Mouse (Mus musculus) liver, embryonic 16.5 days (tissue): ENCODE results near the gene Ifi208. TPM values are rescaled to one million over a fixed set of nuclear protein-coding genes. Genes with fewer than 3 reads are reported as not detected.
"Not testable (repeated sequence)": the region's sequence is repeated elsewhere in the genome, so short reads cannot be mapped to it uniquely, and the experiment has no call there.

ENCODE experiments used
- ATAC-seq: fragments of 200-750 bp; cut with Nextera tagmentation; 2 replicates; pipeline ENCODE4 v1.8.0; 2017; ENCODE audit warnings: low read depth, mild to moderate bottlenecking, moderate number of reproducible peaks, moderate library complexity
- H3K27ac ChIP-seq: fragments of 300-500 bp; sonication (generic); 2 replicates; pipeline ENCODE4 v1.5.1; 2014; ENCODE audit warnings: mild to moderate bottlenecking, low read length
- H3K27me3 ChIP-seq: fragments of 300-500 bp; sonication (generic); 2 replicates; pipeline ENCODE4 v1.6.1; 2014; ENCODE audit warnings: low read depth, low read length, mixed read lengths; ENCODE audit not compliant: control insufficient read depth, insufficient read depth
- H3K36me3 ChIP-seq: fragments of 300-500 bp; sonication (generic); 2 replicates; pipeline ENCODE4 v1.6.1; 2014; ENCODE audit warnings: mild to moderate bottlenecking; ENCODE audit not compliant: control insufficient read depth, insufficient read depth
- H3K4me1 ChIP-seq: fragments of 300-500 bp; sonication (generic); 2 replicates; pipeline ENCODE4 v1.6.1; 2014; ENCODE audit warnings: low read depth, low read length, mixed read lengths; ENCODE audit not compliant: control insufficient read depth
- H3K4me2 ChIP-seq: fragments of 300-500 bp; sonication (generic); 2 replicates; pipeline ENCODE4 v1.6.1; 2014; ENCODE audit warnings: low read depth, low read length, mixed read lengths
- H3K4me3 ChIP-seq: fragments of 300-500 bp; sonication (generic); 2 replicates; pipeline ENCODE4 v1.5.1; 2014; ENCODE audit warnings: low read depth, mild to moderate bottlenecking, low read length
- H3K9ac ChIP-seq: fragments of 300-500 bp; sonication (generic); 2 replicates; pipeline ENCODE4 v1.6.1; 2014; ENCODE audit warnings: low read depth, low read length
- H3K9me3 ChIP-seq: fragments of 300-500 bp; sonication (generic); replicated peaks from 2 replicates; pipeline ENCODE4 v1.6.1; 2016; ENCODE audit warnings: low read length; ENCODE audit not compliant: control insufficient read depth
- WGBS: fragments of 180-500 bp; shearing (Covaris S2); extraction: QIAGEN DNeasy Blood & Tissue Kit; methylation state at CpG from one replicate; pipeline ENCODE4 v1.1.7; 2014; ENCODE audit not compliant: insufficient replicate concordance; 5-methylcytosine and 5-hydroxymethylcytosine counted together
- polyA plus RNA-seq: library from polyadenylated mRNA; unstranded; fragments of >200 nt; fragmentation: Nextera tagmentation; extraction: Ambion mirVana; gene quantifications from 2 replicates; pipeline ENCODE4 v1.2.1, GENCODE M21; 2015

The Ifi208 gene
- not detected in 2 replicates for polyA plus RNA-seq

DNA sequence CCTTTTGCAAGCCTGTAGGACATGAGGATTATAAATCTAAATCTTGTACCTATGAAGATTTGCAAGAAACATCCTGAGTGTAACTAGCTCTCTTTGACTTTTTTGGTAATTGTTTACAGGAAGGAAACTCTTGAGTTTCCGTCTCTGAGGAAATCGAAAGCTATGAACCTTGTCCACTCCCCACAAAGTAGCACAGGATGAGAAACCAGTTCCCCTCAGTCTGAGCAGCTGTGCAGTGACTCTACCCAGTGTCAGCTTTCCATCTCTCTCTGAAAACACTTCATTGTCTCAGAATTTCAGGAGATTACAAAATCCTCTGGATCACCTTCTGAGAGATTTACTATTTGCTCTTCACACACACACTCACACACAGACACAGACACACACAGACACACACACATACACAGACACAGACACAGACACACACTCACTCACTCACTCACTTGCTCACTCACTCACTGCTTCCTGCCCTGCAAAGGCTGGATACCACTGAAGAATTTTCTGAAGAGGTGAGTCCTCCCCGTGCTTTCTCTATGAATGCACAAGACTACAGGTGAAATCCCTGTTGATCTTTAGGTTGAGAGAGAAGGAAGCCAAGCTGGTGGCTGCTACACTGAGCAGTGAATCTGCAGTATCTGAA, at the start of gene Ifi208:
TSS of gene Ifi208 (plus strand) at position 218 of the 640 bp plus-strand sequence.
- H3K4me3 ChIP-seq, H3K9me3 ChIP-seq, H3K27me3 ChIP-seq, H3K9ac ChIP-seq, ATAC-seq, H3K36me3 ChIP-seq, H3K4me1 ChIP-seq, H3K27ac ChIP-seq, H3K4me2 ChIP-seq: not testable (repeated sequence)
- 21% methylated on average over 3 of the region's 3 CpGs for WGBS

DNA sequence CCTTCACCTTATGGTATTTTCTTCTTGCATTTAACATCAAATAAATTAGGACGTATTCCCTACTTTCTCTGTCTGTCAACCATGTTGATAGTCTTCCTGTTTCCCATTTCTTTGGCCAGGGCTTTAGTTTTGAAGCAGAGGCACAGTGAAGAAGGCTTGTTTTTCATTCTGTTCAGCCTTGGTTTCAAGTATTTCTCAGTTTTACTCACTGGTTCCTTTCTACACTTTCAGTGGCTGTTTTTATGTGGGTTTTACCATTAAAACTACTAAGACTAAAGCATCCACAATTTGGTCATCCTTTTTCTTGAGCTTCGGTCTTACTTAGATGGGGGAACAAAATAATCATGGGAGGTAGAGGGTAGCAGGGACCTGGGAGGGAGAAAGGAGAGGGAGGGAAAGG, 49.4 kb upstream of the Ifi208 start:
- Histone ChIP-seq H3K36me3 (no peaks in the 10 kb centered on the region), H3K4me1 (no peaks in the 10 kb centered on the region), H3K9me3 (no peaks in the 10 kb centered on the region), H3K4me2 (no peak overlapping the region), H3K4me3 (no peak overlapping the region), H3K27ac (no peak overlapping the region), H3K9ac (no peak overlapping the region), H3K27me3 (no peaks in the 10 kb centered on the region)
- WGBS, result 56% methylated on average over 2 of the region's 2 CpGs
- no peak for ATAC-seq

DNA sequence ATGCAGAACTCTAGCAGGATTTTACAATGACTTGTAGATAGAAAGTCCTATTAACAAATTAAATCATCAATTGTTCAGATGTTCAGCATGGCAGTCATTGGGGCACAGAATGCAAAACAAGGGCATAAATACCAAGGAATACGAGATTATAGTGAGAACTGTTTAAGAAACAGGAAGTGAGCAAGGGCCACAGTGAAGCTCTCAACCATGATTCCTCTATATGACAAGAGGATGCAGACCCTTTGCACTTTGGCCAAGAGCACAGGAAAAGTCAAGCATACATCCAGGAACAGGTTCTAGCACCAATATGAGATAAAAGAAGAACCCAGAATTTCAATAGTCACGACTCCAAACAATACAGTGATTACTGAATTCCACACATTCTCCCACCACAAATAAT, 46.8 kb upstream of the Ifi208 start:
- Histone ChIP-seq H3K9ac (no peak overlapping the region), H3K27me3 (no peaks in the 10 kb centered on the region), H3K36me3 (no peaks in the 10 kb centered on the region), H3K27ac (no peak overlapping the region), H3K4me2 (no peak overlapping the region), H3K4me1 (no peaks in the 10 kb centered on the region), H3K9me3 (no peaks in the 10 kb centered on the region), H3K4me3 (no peak overlapping the region)
- WGBS, result 24% methylated on average over 2 of the region's 2 CpGs
- ATAC-seq, result no peak

DNA sequence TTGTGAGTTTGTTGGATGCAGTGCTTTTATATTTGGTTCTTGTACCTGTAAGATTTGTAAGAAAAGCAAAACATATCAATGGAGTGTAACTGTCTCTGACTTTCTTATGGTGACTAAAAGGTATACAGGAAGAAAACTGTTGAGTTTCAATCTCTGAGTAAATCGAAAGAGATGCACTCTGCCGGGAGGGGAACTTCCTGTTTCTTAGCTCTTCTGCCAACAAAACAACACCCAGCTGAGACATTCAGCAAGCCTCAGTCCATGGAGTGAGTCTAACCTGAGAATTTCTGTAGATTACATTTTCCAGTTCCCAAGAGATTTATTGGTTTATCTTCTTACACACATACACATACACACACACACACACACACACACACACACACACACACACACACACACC, 42.9 kb upstream of the Ifi208 start, which contains the start of gene Ifi209:
TSS of gene Ifi209 (plus strand) at position 296 of the 400 bp plus-strand sequence.
- not testable (repeated sequence) for H3K9ac ChIP-seq

DNA sequence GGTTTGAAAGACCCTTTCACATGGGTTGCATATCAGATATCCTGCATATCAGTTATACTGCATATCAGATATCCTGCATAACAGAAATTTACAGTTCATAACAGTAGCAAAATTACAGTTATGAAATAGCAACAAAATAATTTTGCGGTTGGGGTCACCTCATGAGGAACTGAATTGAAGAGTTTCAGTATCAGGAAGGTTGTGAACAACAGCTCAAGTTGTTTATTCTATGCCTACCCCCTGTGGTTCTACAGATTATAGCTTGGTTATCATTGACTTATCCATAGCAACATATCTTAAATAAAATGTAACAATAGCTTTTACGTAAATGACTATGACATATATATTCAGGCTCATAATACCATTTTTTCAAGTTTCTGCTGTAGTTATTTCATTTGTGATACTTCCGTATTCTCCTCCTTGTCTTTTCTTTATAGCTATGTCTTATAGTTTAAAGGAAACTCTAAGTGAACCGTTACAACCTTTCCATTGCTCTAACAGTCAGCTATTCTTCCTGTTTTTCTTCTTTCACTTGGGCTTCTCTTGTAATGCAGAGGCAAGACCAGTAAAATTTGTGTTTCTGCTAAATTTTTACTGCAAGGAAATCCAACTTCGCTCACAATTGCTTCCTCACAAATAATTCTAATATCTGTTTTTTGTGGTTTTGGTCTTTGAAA, 39.4 kb upstream of the Ifi208 start:
- WGBS, result 55% methylated on average over 5 of the region's 5 CpGs
- no peak overlapping the region for H3K27ac ChIP-seq
- no peak for ATAC-seq
- no peaks in the 10 kb centered on the region for H3K4me1 ChIP-seq
- H3K27me3 ChIP-seq, result no peaks in the 10 kb centered on the region
- H3K9me3 ChIP-seq, result no peaks in the 10 kb centered on the region
- H3K4me3 ChIP-seq, result no peak overlapping the region
- H3K36me3 ChIP-seq, result no peaks in the 10 kb centered on the region
- H3K4me2 ChIP-seq, result no peak overlapping the region
- no peak overlapping the region for H3K9ac ChIP-seq

More for the DNA sequence above, 42.9 kb upstream of the Ifi208 start, which contains the start of gene Ifi209:
- H3K9me3 ChIP-seq, ATAC-seq, H3K27ac ChIP-seq, H3K4me3 ChIP-seq, H3K4me1 ChIP-seq, H3K36me3 ChIP-seq, H3K4me2 ChIP-seq, H3K27me3 ChIP-seq: not testable (repeated sequence)
- 14% methylated on average over 2 of the region's 2 CpGs for WGBS

DNA sequence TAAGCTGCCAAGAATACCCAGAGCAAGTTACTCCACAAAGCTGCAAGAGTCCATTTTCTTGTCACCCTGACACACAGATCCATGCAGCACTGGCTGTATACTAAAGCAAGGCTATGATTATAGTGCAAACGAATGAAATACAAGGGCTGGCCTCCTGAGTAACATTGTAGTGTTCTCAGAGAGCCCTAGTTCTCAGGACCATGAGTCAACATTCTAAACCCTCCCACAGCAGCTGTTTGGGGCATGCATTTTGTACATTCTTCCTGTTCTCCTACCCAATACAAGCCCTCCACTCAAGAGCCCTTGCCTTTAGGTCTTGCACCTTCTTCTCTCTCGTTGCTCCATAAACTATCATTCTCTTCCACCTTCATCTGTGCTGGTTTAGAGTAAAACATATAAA, 28.1 kb upstream of the Ifi208 start:
- Histone ChIP-seq H3K27ac (no peak overlapping the region), H3K4me1 (no peaks in the 10 kb centered on the region), H3K36me3 (no peaks in the 10 kb centered on the region), H3K4me2 (no peak overlapping the region), H3K4me3 (no peak overlapping the region), H3K9ac (no peak overlapping the region), H3K27me3 (no peaks in the 10 kb centered on the region), H3K9me3 (no peaks in the 10 kb centered on the region)
- no peak for ATAC-seq
- 44% methylated on average over 2 of the region's 2 CpGs for WGBS

DNA sequence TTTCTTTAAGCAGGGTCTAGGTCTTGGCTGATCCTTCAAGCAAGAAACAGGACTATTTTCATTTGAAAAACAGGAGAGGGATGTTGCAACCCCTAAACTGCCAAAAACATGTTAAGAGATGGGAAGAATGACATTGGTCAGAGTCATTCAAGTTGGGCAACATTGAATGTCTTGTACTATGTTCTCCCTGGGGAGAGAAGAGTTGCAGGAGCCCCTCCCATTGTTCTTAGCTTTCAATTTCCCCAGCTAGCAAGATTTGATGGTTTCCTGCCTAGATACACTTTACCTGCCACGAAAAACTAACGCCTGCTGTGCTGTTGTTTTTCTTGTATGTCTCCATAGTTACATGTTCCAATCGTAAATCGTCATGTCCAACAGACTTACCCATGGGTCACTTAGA, 15.5 kb upstream of the Ifi208 start:
- H3K36me3 ChIP-seq, result no peaks in the 10 kb centered on the region
- WGBS, result 51% methylated on average over 4 of the region's 4 CpGs
- no peaks in the 10 kb centered on the region for H3K9me3 ChIP-seq
- no peak for ATAC-seq
- no peak overlapping the region for H3K4me2 ChIP-seq
- H3K27ac ChIP-seq, result no peak overlapping the region
- no peak overlapping the region for H3K9ac ChIP-seq
- no peak overlapping the region for H3K4me3 ChIP-seq
- H3K4me1 ChIP-seq, result no peaks in the 10 kb centered on the region
- H3K27me3 ChIP-seq, result no peaks in the 10 kb centered on the region

DNA sequence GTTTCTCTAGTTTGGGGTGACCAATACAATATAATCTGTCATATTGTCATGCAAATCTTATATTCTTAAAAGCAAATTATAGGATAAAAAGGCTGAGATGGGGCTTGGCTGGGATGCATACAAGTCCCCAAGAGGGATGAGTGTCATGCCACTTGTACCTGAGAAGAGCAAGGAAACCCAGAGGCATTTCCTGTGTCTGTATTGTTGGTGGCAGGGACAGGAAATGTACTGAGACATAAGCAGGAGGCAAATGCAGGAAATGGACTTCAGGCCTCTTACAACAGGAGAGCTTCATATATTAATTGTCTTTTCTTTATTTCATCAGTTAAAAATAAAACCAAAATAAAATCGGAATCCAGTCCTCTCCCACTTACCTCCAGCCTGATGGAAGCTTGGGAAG, 5.1 kb downstream of the Ifi208 start:
- not testable (repeated sequence) for H3K9ac ChIP-seq, H3K36me3 ChIP-seq, H3K4me1 ChIP-seq, H3K4me3 ChIP-seq, H3K9me3 ChIP-seq, H3K4me2 ChIP-seq, ATAC-seq, H3K27ac ChIP-seq, H3K27me3 ChIP-seq
- 36% methylated on average over 1 of the region's 1 CpGs for WGBS

DNA sequence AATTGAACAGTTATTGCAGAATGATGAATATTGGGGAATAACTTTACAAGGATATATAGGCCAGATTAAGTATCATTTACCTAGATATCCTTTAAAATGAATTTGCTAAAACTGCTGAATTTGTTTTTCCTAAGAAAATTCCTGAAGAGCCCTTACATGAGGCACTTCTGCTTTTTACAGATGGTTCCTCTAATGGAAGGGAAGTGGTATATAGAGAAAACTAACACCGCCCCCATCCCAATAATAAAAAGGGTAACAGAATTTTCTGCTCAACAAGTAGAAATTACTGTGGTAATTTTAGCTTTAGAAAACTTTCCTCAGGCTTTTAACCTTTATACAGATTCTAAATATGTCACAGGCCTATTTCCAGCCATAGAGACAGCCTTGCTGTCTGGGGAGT, 20.8 kb downstream of the Ifi208 start:
- no peaks in the 10 kb centered on the region for H3K36me3 ChIP-seq
- WGBS, result 11% methylated on average over 1 of the region's 1 CpGs
- no peaks in the 10 kb centered on the region for H3K4me1 ChIP-seq
- no peaks in the 10 kb centered on the region for H3K9me3 ChIP-seq
- no peak overlapping the region for H3K4me3 ChIP-seq
- no peak overlapping the region for H3K9ac ChIP-seq
- no peak overlapping the region for H3K27ac ChIP-seq
- H3K27me3 ChIP-seq, result no peaks in the 10 kb centered on the region
- H3K4me2 ChIP-seq, result no peak overlapping the region
- no peak for ATAC-seq
